Mouse (Mus musculus): ENCODE data around the gene Gm17509.

GRCm38 (mm10) chr13:117206066-117206465 lies 14.8 kb downstream of the Gm17509 start:
- no peak for TF ChIP-seq POLR2A (IDR thresholded peaks at IDR 0.05; ENCODE audit: low read depth, low read length)
- TF ChIP-seq CTCF (IDR thresholded peaks at IDR 0.05; ENCODE audit: extremely low read depth, insufficient read depth, insufficient read length, insufficient replicate concordance) = no peak
